Mouse (Mus musculus) neural tube, embryonic 15.5 days (tissue): ENCODE data around the gene Ica1l. TPM values are rescaled to one million over a fixed set of nuclear protein-coding genes. Genes with fewer than 3 reads are reported as not detected.

Experiments used
- ATAC-seq: fragments of 200-750 bp; cut with Nextera tagmentation; 2 replicates; pipeline ENCODE4 v1.8.0; 2017; ENCODE audit warnings: mild to moderate bottlenecking, moderate TSS enrichment, moderate library complexity; ENCODE audit not compliant: low FRiP score
- H3K27ac ChIP-seq: fragments of 300-500 bp; sonication (generic); replicated peaks from 2 replicates; pipeline ENCODE4 v1.5.1; 2015; ENCODE audit warnings: mild to moderate bottlenecking, inconsistent platforms
- H3K27me3 ChIP-seq: fragments of 300-500 bp; sonication (generic); replicated peaks from 2 replicates; pipeline ENCODE4 v1.6.1; 2015; ENCODE audit warnings: inconsistent platforms
- H3K36me3 ChIP-seq: fragments of 300-500 bp; sonication (generic); 2 replicates; pipeline ENCODE4 v1.6.1; 2015; ENCODE audit warnings: inconsistent platforms
- H3K4me1 ChIP-seq: fragments of 300-500 bp; sonication (generic); 2 replicates; pipeline ENCODE4 v1.6.1; 2015; ENCODE audit warnings: inconsistent platforms
- H3K4me2 ChIP-seq: fragments of 300-500 bp; sonication (generic); 2 replicates; pipeline ENCODE4 v1.6.1; 2015; ENCODE audit warnings: inconsistent platforms, mild to moderate bottlenecking, moderate library complexity
- H3K4me3 ChIP-seq: fragments of 300-500 bp; sonication (generic); replicated peaks from 2 replicates; pipeline ENCODE4 v1.5.1; 2015; ENCODE audit warnings: mild to moderate bottlenecking, inconsistent platforms
- H3K9ac ChIP-seq: fragments of 300-500 bp; sonication (generic); replicated peaks from 2 replicates; pipeline ENCODE4 v1.6.1; 2015; ENCODE audit warnings: mild to moderate bottlenecking, inconsistent platforms
- H3K9me3 ChIP-seq: fragments of 300-500 bp; sonication (generic); replicated peaks from 2 replicates; pipeline ENCODE4 v1.6.1; 2016; ENCODE audit warnings: inconsistent platforms
- WGBS: fragments of 180-500 bp; shearing (Covaris S2); methylation state at CpG from one replicate; pipeline ENCODE4 v1.1.7; 2015; ENCODE audit warnings: mixed read lengths; 5-methylcytosine and 5-hydroxymethylcytosine counted together
- polyA plus RNA-seq: library from polyadenylated mRNA; unstranded; fragments of >200 nt; fragmentation: Nextera tagmentation; extraction: Ambion mirVana; gene quantifications from 2 replicates; pipeline ENCODE4 v1.2.1, GENCODE M21; 2015

The Ica1l gene
- polyA plus RNA-seq, 1 experiment from 2014 or later: 50.2 TPM

DNA sequence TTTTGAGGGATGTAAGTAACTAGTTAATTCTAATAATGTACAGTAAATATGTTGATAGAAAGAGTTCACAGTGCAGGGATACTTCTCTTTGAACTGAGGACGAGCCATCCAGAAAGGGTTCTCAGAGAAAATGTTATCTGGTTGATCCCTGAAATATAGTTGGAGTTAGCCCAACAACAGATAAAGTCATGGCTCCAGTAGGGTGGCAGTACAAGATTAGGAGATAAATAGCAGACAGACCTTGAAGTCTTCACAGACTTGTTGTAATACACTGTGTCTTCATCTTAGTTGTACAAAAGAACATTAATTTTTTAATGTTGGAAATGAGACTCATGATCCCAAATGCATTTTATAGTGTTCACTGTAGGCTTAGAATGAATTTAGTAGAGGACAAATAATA, 83.0 kb downstream of the Ica1l start:
- no peak overlapping the region for H3K4me2 ChIP-seq
- ATAC-seq: no peak
- no peaks in the 10 kb centered on the region for H3K27me3 ChIP-seq
- no peaks in the 10 kb centered on the region for H3K9me3 ChIP-seq
- no peaks in the 10 kb centered on the region for H3K4me1 ChIP-seq
- H3K9ac ChIP-seq: no peak overlapping the region
- 96% methylated on average over 1 of the region's 1 CpGs for WGBS
- peaks cover 32% of the 10 kb centered on the region for H3K36me3 ChIP-seq
- H3K4me3 ChIP-seq: no peak overlapping the region
- no peak overlapping the region for H3K27ac ChIP-seq

DNA sequence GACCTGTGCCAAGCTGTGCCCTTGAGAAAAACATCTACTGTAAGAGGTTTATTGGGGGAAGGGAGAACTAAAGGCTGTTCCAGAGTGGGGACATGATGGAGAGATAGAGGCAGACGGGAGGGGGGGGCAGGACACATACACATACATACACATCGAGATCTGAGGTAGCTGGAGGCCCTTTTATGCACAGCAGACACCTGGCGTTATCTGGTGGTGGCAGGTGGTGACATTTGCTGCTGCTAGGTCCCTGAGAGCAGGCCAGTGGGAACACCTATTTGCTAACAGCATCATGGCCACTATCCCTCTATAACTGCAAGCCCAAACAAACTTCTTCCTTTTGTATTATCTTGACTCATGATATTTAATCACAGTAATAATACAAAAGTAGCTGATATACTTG, 85.8 kb downstream of the Ica1l start:
- 79% methylated on average over 3 of the region's 3 CpGs for WGBS
- Histone ChIP-seq H3K27ac (no peak overlapping the region), H3K9ac (no peak overlapping the region), H3K4me3 (no peak overlapping the region), H3K36me3 (peaks cover 20% of the 10 kb centered on the region), H3K4me2 (no peak overlapping the region), H3K27me3 (no peaks in the 10 kb centered on the region), H3K4me1 (no peaks in the 10 kb centered on the region), H3K9me3 (no peaks in the 10 kb centered on the region)
- no peak for ATAC-seq

DNA sequence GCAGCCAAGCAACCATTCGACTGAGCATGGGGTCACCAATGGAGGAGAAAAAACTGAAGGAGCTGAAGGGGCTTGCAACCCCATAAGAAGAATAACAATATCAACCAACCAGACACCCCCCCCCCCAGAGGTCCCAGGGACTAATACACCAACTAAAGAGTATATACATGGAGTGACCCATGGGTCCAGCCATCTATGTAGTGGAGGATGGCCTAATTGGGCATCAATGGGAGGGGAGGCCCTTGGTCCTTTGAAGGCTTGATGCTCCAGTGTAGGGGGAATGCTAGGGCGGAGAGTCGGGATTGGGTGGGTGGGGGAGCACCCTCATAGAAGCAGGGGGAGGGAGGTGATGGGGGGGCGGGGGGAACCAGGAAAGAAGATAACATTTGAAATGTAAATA, 95.5 kb downstream of the Ica1l start:
- H3K9me3 ChIP-seq: no peaks in the 10 kb centered on the region
- H3K36me3 ChIP-seq: no peaks in the 10 kb centered on the region; the same call in 1 of the 2 replicates
- H3K27me3 ChIP-seq: no peaks in the 10 kb centered on the region
- no peak overlapping the region for H3K4me2 ChIP-seq
- no peak overlapping the region for H3K4me3 ChIP-seq
- peaks cover 7% of the 10 kb centered on the region; the same call in 1 of the 2 replicates for H3K4me1 ChIP-seq
- no peak for ATAC-seq
- H3K27ac ChIP-seq: no peak overlapping the region
- no peak overlapping the region for H3K9ac ChIP-seq
- 100% methylated on average over 4 of the region's 4 CpGs for WGBS

DNA sequence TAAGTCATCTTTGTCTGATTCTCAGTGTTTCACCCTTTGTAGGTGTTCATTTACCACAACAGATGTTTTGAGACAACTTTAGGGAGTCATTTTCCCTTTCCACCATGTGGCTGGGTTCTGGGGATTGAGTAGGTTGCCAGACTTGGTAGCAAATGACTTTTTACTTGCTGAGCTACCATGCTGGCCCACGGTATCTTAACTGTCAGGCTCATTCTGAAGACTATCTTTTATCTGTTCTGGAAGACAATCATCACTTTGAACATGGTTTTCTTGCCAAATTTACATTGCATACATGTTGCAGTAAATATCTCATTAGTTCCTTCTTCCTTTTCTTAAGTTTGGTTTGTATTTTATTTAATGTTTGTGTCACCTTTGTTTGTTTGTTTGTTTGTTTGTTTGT, 97.0 kb downstream of the Ica1l start:
- ATAC-seq: no peak
- Histone ChIP-seq H3K36me3 (no peaks in the 10 kb centered on the region; the same call in 1 of the 2 replicates), H3K4me1 (peaks cover 7% of the 10 kb centered on the region; the same call in 1 of the 2 replicates), H3K9me3 (no peaks in the 10 kb centered on the region), H3K27me3 (no peaks in the 10 kb centered on the region), H3K4me3 (no peak overlapping the region), H3K27ac (no peak overlapping the region), H3K9ac (no peak overlapping the region), H3K4me2 (no peak overlapping the region)
- WGBS: 67% methylated on average over 1 of the region's 1 CpGs

DNA sequence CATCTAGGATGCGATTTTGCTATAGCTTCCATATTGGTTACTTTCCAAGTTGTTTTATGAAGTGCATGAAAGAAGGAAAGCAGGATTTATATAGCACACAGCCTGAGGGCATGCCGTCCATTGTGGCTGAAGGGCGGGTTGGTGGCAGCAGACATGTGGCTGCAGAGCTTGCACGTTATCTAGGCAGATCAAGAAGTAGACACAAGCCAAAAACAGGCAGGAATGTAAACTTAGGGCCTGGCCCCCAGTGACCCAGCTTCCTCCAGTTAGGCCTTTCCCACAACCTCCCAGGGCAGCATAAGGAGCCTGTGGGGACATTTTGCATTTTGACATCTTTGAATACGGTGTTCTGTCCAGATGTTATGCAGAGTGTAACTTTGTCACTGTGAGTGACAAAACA, 99.2 kb downstream of the Ica1l start:
- Histone ChIP-seq H3K4me3 (no peak overlapping the region), H3K9ac (no peak overlapping the region), H3K4me1 (peaks cover 7% of the 10 kb centered on the region; the same call in 1 of the 2 replicates), H3K9me3 (no peaks in the 10 kb centered on the region), H3K27me3 (no peaks in the 10 kb centered on the region), H3K27ac (no peak overlapping the region), H3K36me3 (no peaks in the 10 kb centered on the region), H3K4me2 (no peak overlapping the region)
- 58% methylated on average over 5 of the region's 5 CpGs for WGBS
- ATAC-seq: no peak

DNA sequence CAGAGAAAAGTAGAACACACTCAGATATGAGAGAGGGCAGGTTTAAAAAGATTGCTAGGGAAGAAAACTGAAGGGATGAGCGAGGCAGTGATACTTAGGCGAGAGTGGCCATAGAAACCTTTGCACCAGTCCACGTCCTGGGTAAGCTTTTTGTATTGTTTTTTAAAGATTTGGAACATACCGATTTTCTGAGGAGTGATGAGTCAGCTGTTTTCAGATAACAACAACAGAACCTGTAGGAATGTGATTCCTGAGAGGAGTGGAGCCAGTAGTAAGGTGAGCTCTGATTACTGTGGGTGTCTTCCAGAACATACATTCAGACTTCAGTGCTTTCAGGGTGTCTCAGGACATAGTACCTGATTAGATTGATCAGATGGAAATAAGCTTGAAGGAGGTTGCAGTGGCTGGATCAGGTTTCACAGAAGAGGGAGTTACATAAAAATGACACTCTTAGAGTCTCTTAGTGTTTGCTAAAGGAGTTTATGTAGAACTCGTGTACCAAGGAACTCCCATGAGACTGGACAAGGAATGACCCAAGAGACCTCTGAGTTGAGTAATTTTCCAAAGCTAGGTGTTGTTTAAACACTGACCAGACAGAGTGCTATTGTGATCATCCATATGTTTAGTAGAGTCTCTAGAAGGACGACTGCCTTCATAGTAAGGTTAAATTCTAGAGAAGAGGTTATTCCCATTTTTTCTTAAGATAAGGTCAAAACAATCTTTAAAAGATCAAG, 100.8 kb downstream of the Ica1l start:
- no peaks in the 10 kb centered on the region for H3K27me3 ChIP-seq
- no peak overlapping the region for H3K4me3 ChIP-seq
- H3K4me2 ChIP-seq: no peak overlapping the region
- ATAC-seq: no peak
- H3K27ac ChIP-seq: no peak overlapping the region
- H3K4me1 ChIP-seq: peaks cover 7% of the 10 kb centered on the region; the same call in 1 of the 2 replicates
- WGBS: 86% methylated on average over 6 of the region's 6 CpGs
- no peaks in the 10 kb centered on the region for H3K36me3 ChIP-seq
- H3K9me3 ChIP-seq: no peaks in the 10 kb centered on the region
- H3K9ac ChIP-seq: no peak overlapping the region

DNA sequence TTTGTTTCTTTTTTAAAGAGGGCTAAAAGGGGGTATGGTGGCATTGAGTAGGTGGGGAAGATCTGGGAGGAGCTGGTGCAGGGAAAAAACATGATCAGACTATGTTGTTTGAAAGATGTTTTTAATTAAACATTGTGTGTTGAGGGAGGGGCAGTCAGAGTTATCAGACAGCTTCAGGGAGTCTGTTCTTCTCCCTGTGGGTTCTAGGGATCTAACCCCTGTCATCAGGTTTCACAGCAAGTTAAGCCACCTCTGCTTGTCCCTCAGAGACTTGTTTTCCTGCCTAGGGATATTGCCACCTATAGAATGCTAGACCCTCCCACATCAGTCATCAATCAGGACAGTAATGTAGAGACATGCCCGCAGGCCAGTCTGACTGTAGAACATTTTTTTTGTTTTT, 101.9 kb downstream of the Ica1l start:
- H3K36me3 ChIP-seq: no peaks in the 10 kb centered on the region
- H3K27me3 ChIP-seq: no peaks in the 10 kb centered on the region
- H3K4me1 ChIP-seq: peaks cover 7% of the 10 kb centered on the region; the same call in 1 of the 2 replicates
- 94% methylated on average over 1 of the region's 1 CpGs for WGBS
- H3K9ac ChIP-seq: no peak overlapping the region
- ATAC-seq: no peak
- H3K27ac ChIP-seq: no peak overlapping the region
- H3K4me3 ChIP-seq: no peak overlapping the region
- H3K9me3 ChIP-seq: no peaks in the 10 kb centered on the region
- no peak overlapping the region for H3K4me2 ChIP-seq

DNA sequence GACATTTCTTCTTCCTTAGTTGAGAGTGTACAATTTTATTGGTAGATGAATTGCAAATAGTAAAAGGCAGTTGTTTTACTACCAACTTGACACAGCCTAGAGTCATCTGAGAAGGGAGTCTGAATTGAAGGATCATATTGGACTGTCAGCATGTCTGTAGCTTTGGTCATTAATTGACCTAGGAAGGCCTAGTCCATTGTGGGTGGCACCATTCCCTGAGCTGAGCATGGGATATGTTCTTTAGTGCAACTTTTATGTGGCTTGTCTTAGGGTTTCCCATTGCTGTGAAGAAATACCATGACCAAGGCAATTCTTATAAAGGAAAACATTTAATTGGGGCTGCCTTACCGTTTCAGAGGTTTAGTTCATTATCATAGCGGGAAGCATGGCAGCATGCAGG, 110.0 kb downstream of the Ica1l start:
- H3K27me3 ChIP-seq: no peaks in the 10 kb centered on the region
- H3K4me3 ChIP-seq: no peak overlapping the region
- H3K4me1 ChIP-seq: no peaks in the 10 kb centered on the region
- no peaks in the 10 kb centered on the region for H3K36me3 ChIP-seq
- no peak overlapping the region for H3K4me2 ChIP-seq
- no peak for ATAC-seq
- no peaks in the 10 kb centered on the region for H3K9me3 ChIP-seq
- no peak overlapping the region for H3K9ac ChIP-seq
- H3K27ac ChIP-seq: no peak overlapping the region
- 86% methylated on average over 2 of the region's 2 CpGs for WGBS

Other genes starting within 250 kb of the Ica1l start
- 27.4 and 33.1 TPM in 2 replicates for gene Fam117b, start 130.2 kb downstream of the Ica1l start, polyA plus RNA-seq
- gene Carf, start 55.1 kb upstream of the Ica1l start, polyA plus RNA-seq: 7.2 and 7.4 TPM in 2 replicates
- 49.2 and 53.1 TPM in 2 replicates for gene Wdr12, start 55.5 kb upstream of the Ica1l start, polyA plus RNA-seq
- 6.3 TPM in 2 replicates for gene Nbeal1, start 137.4 kb upstream of the Ica1l start, polyA plus RNA-seq